Mouse (Mus musculus) heart, embryonic 10.5 days (tissue): ENCODE measurements around the gene Ldah. TPM values are rescaled to one million over a fixed set of nuclear protein-coding genes. Genes with fewer than 3 reads are reported as not detected.

Source experiments
- DNase-seq: peaks from one replicate; pipeline ENCODE4 v3.0.0-alpha.2; 2017; ENCODE audit warnings: low spot score
- H3K27ac ChIP-seq: fragments of 300-500 bp; sonication (generic); 2 replicates; pipeline ENCODE4 v1.5.1; 2016; ENCODE audit warnings: mild to moderate bottlenecking
- H3K27me3 ChIP-seq: fragments of 300-500 bp; sonication (generic); 2 replicates; pipeline ENCODE4 v1.6.1; 2016; ENCODE audit warnings: mild to moderate bottlenecking; ENCODE audit not compliant: poor library complexity, insufficient read depth, severe bottlenecking
- H3K36me3 ChIP-seq: fragments of 300-500 bp; sonication (generic); 2 replicates; pipeline ENCODE4 v1.6.1; 2016; ENCODE audit warnings: mild to moderate bottlenecking, moderate library complexity
- H3K4me1 ChIP-seq: fragments of 300-500 bp; sonication (generic); 2 replicates; pipeline ENCODE4 v1.6.1; 2016; ENCODE audit warnings: mild to moderate bottlenecking
- H3K4me3 ChIP-seq: fragments of 300-500 bp; sonication (generic); 2 replicates; pipeline ENCODE4 v1.5.1; 2016; ENCODE audit warnings: mild to moderate bottlenecking, moderate library complexity
- H3K9me3 ChIP-seq: fragments of 300-500 bp; sonication (generic); 2 replicates; pipeline ENCODE4 v1.6.1; 2016; ENCODE audit warnings: mild to moderate bottlenecking, moderate library complexity
- WGBS: fragments of 180-500 bp; shearing (Covaris S2); methylation state at CpG from one replicate; pipeline ENCODE4 v1.1.7; 2016; 5-methylcytosine and 5-hydroxymethylcytosine counted together
- polyA plus RNA-seq: library from polyadenylated mRNA; unstranded; fragments of >200 nt; fragmentation: Nextera tagmentation; extraction: Ambion mirVana; gene quantifications from 2 replicates; pipeline ENCODE4 v1.2.1, GENCODE M21; 2016

Ldah gene
- polyA plus RNA-seq, 1 experiment from 2014 or later, result 63.4 TPM

DNA sequence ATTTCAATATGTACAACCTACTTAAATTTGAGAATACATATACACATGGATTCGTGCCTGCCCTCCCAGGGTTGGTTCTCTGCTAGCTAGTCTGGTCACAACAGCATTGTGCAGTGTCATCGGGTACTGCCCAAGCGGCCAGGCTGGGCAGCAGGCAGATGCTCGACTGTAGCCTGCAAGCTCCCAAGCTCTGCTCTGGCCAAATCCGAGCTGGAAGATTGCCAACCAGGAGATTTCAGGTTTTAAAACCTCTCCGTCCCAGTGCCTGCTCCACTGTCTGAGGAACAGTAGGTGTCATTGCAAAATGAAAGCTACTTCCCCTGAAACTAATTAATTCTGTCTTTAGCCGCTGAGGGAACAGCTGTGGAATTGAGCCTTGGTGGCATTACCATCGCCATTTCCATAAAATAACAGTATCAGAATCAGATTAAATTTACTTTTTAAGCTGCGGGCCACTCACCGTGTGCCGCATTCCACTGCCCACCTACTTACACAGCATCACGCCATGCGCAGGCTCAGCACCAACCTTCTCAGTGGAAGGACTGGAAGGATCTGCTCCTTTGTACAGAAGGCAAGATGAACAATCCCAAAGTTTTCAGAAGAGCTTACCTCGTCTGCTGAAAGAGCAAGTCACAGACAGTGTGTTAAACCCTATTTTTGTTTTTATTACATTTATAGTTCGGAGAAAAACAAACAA is 83.4 kb downstream of the Ldah start:
- peaks cover 7% of the 10 kb centered on the region; the same call in 1 of the 2 replicates for H3K36me3 ChIP-seq
- H3K4me3 ChIP-seq, result no peak overlapping the region
- DNase-seq, result no peak
- no peaks in the 10 kb centered on the region for H3K9me3 ChIP-seq
- no peak overlapping the region for H3K27ac ChIP-seq
- H3K4me1 ChIP-seq, result peaks cover 3% of the 10 kb centered on the region; the same call in 1 of the 2 replicates
- WGBS, result 75% methylated on average over 15 of the region's 15 CpGs
- H3K27me3 ChIP-seq, result peaks cover 35% of the 10 kb centered on the region

DNA sequence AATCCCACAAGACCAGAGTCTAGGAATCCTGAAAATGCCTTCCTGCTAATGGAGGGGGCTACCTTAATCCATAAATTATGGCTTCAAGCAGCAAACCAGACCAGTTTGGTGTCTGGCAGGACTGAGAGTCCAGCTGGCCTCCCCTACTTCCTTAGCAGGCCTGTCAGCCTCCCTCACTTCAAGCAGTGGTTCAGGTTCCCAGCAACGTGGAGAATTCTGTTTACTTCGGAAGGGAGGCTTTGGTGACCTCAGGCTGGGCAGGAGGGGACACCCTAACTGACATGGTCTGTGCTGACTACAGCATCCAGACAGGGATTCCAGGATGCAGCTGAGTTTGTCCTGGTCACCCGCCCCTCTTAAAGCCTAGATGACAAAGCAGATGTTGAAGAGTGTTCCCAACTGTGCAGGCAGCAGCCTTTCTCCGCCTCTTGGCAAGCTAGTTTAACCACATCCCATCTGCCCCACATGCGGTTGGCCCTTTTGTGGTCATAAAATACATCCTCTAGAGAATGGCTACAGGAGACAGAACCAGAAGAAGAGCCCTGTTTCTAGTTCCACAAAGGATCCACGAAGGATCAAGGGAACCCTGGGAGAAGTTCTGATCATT is 87.5 kb downstream of the Ldah start:
- WGBS, result 56% methylated on average over 6 of the region's 6 CpGs
- no peak for DNase-seq
- peaks cover 26% of the 10 kb centered on the region for H3K4me1 ChIP-seq
- H3K27ac ChIP-seq, result no peak overlapping the region
- no peaks in the 10 kb centered on the region for H3K9me3 ChIP-seq
- H3K36me3 ChIP-seq, result no peaks in the 10 kb centered on the region
- no peak overlapping the region for H3K4me3 ChIP-seq
- H3K27me3 ChIP-seq, result peaks cover 76% of the 10 kb centered on the region

DNA sequence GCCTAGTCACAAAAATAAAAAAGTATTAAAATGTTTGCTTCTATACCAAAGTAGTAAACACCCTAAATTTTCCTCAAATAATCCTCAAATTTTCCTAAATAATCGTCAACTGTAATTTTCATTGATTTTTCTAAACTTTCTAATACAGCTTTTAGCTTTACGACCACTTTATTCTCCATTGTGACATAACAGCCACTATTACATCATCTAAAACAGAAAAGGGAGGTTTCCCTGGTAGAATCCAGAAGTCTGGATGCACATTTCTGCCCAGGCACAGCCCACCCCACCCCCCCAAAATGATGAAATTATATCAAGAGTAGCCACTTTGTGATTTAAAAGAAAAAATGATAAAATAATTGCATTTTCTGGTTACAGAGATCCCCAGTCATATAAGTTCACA is 88.2 kb downstream of the Ldah start:
- 75% methylated on average over 2 of the region's 2 CpGs for WGBS
- Histone ChIP-seq H3K36me3 (no peaks in the 10 kb centered on the region), H3K4me1 (peaks cover 26% of the 10 kb centered on the region), H3K9me3 (no peaks in the 10 kb centered on the region), H3K27me3 (peaks cover 84% of the 10 kb centered on the region), H3K27ac (no peak overlapping the region), H3K4me3 (no peak overlapping the region)
- no peak for DNase-seq

DNA sequence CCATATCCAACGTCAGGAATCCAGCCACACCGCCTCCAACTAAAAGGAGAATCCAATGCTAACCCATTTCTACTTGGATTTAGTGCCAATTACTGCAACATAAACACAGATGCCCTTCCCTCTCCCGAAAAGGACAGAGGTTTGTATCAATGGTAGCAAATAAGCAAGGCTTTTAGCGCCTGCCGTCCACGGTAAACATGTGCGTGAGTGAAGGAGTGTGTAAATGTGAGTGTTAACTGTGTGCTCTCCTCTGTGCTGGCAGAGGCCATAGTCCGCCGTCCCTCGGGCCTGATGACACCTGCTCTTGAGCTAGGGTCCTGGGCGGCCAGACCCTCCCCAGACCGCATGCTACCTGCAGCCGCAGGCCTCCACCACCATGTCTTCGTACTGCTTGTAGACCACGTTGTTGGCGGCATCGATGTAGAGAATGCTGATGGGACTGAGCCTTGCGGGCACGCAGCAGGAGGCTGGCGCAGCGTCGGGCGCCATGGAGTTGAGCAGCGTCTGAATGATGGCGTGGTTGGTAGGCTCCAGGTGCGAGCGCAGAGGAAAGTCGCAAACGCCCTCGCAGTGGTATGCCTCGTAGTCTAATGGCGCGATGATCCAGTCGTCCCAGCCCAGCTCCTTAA is 89.8 kb downstream of the Ldah start:
- Histone ChIP-seq H3K36me3 (no peaks in the 10 kb centered on the region), H3K4me1 (peaks cover 35% of the 10 kb centered on the region), H3K27me3 (peaks cover 99% of the 10 kb centered on the region), H3K27ac (0 out of 2 replicates have a peak overlapping the region, but pooled peaks have one; percentile 63), H3K4me3 (peak overlapping the region; percentile 63), H3K9me3 (no peaks in the 10 kb centered on the region)
- 7% methylated on average over 34 of the region's 34 CpGs for WGBS
- no peak for DNase-seq

DNA sequence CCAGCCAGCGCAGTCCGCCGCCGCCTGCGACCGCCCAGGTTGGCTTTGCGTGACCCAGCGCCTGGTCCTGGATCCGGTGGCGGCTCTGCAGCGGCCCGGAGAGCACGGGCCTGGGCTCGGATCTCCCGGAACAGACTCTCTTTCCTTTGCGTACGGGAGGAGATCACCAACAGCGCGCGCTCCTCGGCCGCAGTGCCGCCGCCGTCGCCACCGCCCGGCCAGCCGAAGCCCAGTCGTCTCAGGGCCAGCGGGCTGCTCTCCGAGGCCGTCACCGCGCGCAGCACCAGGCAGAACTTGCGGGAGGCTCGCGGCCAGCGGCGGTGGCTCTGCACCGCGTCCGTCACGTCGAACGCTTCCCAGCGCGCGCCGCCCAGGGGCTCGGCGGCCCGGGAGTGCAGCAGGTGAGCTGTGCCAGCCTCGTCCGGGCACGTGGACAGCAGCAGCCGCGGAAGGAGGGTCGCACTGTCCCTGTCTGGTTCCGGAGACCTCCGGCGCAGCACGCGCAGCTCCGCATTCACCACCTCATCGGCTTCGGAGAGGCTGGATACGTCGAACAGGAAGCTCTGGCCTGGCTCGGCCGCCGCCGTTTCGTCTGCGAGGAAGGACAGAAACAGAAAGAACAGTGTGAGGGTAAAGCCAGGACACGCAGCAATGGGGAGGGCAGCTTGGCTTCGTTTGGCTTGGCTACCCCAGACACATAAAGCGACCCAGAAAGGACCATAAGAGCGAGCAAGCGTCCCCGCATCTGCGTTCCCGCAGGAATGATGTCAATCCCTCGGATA is 90.6 kb downstream of the Ldah start:
- Histone ChIP-seq H3K36me3 (no peaks in the 10 kb centered on the region), H3K27ac (peak overlapping the region; percentile 63), H3K9me3 (no peaks in the 10 kb centered on the region), H3K4me1 (peaks cover 35% of the 10 kb centered on the region), H3K27me3 (peaks cover 100% of the 10 kb centered on the region), H3K4me3 (peak overlapping the region; percentile 63)
- WGBS, result 2% methylated on average over 79 of the region's 85 CpGs
- DNase-seq, result no peak

DNA sequence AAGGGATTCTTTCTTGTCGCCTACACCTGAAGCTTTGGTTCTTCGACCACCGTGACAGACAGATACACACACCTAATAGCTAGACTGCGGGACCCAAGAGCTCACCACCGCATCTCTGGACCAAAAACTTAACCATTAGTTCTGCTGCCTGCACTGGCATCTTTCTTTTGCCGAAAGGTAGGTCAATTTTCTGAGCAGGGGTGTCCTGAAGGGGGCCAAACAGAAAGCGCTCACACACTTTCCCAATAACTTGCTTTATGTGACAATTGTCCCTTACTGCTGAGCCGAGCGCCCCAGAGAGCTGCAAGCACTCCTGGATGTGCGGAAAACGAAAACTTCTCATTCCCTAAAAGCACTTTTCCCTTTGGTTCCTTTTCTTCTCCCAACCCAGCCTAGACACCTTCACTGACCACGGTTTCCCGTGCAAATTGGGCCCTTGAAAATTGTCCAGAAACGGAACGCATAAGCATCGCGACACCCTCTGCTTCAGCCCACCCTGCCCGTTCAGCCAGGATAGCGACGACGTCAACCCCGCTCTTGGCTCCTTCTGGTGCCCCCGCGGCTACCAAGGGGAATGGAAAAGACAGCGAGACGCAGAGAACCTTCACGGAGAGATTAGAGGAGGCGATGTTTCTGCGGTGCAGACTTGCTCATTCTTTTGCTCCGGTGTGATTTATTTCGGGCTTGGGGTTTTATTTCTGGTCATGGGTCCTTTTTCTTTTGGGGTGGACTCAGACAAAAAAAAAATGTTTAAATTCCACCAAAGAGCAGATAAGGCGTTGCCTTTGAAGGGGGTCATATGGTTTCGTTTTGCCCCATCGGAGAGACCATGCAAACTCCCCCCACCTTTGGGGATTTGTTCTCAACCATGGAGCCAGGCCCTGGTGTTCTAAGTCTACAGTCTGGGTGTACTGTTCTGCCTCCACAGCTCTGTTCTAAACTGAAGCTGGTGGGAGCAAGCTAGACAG is 91.5 kb downstream of the Ldah start:
- WGBS, result 9% methylated on average over 34 of the region's 34 CpGs
- Histone ChIP-seq H3K27me3 (peaks cover 100% of the 10 kb centered on the region), H3K36me3 (no peaks in the 10 kb centered on the region), H3K27ac (no peak overlapping the region), H3K4me1 (peaks cover 35% of the 10 kb centered on the region), H3K9me3 (no peaks in the 10 kb centered on the region), H3K4me3 (peak overlapping the region; percentile 63)
- no peak for DNase-seq

DNA sequence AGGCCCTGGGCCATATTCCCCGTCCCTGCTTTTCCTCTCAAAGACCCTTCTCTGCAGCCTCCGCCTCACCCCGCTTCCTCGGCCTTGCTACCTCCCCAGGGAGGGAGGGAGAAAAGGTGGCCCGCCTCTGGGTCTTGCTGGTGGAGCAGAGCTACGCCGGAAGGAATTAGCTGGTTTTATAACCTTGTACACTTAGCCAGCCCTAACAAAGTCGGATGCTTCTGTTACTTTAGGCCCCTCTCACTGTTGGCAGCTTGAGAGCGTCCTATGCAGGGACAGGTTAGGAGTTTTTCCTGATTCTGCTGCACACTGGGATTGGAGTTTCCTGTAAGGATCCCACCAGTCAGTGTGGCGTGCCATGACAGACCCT is 92.2 kb downstream of the Ldah start:
- Histone ChIP-seq H3K9me3 (no peaks in the 10 kb centered on the region), H3K27ac (no peak overlapping the region), H3K4me3 (no peak overlapping the region), H3K27me3 (peaks cover 100% of the 10 kb centered on the region), H3K36me3 (no peaks in the 10 kb centered on the region), H3K4me1 (peaks cover 35% of the 10 kb centered on the region)
- DNase-seq, result no peak
- 25% methylated on average over 10 of the region's 10 CpGs for WGBS

DNA sequence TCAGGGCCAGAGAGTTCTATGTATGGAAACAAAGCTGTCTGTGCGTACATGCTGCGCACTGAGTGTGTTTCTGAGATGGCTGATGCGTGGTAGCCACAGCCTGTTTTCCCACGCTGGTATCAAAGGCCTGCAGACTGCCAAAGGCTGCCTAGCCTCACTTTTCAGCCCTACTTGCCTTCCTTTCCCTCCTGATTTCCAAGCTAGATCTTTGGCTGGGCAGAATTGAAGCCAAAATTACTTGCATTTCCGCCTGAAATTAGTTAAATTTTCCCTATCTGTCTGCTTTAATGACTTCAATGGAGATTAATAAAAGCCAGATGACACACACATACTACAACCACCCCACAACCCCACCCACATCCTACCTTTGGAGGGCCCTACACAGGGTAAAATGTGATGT is 92.6 kb downstream of the Ldah start:
- Histone ChIP-seq H3K4me1 (peaks cover 35% of the 10 kb centered on the region), H3K27me3 (peaks cover 100% of the 10 kb centered on the region), H3K36me3 (no peaks in the 10 kb centered on the region), H3K27ac (no peak overlapping the region), H3K4me3 (no peak overlapping the region), H3K9me3 (no peaks in the 10 kb centered on the region)
- WGBS, result 35% methylated on average over 5 of the region's 5 CpGs
- DNase-seq, result no peak

DNA sequence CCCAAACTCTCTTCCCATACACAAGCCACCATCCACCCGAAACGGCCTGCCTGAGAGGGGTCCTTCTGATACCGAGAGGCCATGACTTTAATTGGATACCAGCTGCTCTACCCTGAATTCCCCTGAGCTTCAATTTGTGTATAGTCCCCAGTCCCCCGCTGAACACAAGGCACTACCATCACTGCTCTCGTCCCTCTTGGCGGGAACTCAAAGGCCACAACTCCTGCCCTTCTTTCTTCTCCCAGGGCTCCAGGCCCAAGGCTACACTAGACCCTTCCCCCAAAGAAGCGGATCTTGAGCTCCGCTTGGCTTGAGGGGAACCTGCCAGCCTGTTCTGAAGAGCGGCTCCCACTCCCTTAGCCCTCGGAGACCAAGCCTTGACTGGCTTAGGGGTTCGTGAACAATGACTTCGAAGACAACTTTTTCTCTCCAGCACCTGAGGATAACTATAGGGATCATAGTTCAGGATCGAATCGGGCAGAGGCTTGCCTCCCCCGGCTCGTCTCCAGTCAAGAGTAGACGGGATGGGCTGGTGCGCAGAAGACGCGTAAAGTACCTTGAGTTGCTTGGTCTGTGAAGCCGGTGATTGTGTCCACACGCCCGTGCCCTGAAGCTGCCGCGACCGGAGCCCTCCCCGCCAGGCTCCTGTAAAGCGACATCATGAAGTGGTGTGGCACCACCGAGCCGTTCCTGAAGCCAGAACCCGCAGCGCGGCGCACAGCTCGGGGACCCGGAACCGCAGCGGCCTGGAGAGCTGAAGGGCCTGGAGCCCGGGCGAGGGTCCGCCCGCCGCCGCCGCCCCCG is 93.3 kb downstream of the Ldah start:
- no peaks in the 10 kb centered on the region for H3K36me3 ChIP-seq
- H3K4me3 ChIP-seq, result peak overlapping the region; percentile 64
- peaks cover 100% of the 10 kb centered on the region for H3K27me3 ChIP-seq
- H3K4me1 ChIP-seq, result peaks cover 35% of the 10 kb centered on the region
- no peak overlapping the region for H3K27ac ChIP-seq
- no peaks in the 10 kb centered on the region for H3K9me3 ChIP-seq
- 4% methylated on average over 46 of the region's 46 CpGs for WGBS
- DNase-seq, result no peak

DNA sequence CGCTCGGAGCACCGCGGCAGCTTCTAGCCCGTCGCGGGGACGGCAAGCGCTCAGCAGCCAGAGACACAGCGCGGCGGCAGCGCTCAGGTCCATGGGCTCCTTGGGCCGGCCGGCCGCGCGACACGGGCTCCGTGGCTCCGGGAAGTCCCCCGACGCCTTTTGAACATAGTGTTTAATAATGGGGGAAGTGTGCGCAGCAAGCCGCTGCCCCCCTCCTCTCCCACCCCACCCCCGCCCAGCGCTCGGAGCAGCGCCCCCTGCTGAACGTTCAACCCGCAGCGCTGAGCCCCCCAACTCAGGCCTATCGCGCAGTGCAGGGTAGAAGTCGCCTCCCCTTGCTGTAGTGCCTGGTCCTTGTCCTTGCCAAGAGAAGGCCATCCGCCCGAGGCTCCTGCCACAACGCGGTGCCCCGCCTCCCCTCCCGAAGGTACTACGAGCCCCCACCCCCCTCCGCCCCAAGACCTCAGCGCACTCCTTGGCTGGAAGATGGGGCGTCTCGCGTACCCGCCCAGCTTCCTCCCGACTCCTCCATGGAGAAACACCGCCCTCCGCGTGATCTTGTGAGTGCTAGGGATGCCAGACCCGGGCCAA is 94.0 kb downstream of the Ldah start, which contains the start of gene Gdf7:
Gene Gdf7 (minus strand): TSS at position 114 of the 591 bp plus-strand sequence.
- H3K9me3 ChIP-seq, result no peaks in the 10 kb centered on the region
- no peak within 1 kb of the TSS for H3K27ac ChIP-seq
- H3K36me3 ChIP-seq, result no peaks in the 10 kb centered on the region
- WGBS, result under 1% methylated on average over 53 of the region's 53 CpGs
- peak within 1 kb of the TSS; percentile 64 for H3K4me3 ChIP-seq
- no peak for DNase-seq
- peaks cover 35% of the 10 kb centered on the region for H3K4me1 ChIP-seq
- peaks cover 92% of the 10 kb centered on the region for H3K27me3 ChIP-seq

DNA sequence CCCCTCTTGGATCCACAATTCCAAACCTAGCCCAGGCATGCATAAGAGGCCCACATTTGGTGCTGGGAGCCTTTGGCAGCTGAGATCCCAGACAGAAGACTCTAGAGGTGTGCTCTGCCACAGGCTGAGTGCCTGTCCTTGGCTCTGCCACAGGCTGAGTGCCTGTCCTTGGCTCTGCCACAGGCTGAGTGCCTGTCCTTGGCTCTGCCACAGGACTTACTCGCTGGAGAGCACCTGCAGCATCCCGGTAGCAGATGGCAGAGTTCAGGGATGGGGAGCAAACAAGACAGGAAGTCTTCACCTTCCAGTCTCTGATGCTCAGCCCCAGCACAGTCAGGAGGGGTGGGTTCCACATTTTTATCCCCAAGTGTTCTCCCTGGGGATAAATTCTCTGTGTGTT is 97.4 kb downstream of the Ldah start:
- WGBS, result 39% methylated on average over 2 of the region's 2 CpGs
- H3K9me3 ChIP-seq, result no peaks in the 10 kb centered on the region
- no peak overlapping the region for H3K4me3 ChIP-seq
- peaks cover 12% of the 10 kb centered on the region for H3K4me1 ChIP-seq
- peaks cover 72% of the 10 kb centered on the region for H3K27me3 ChIP-seq
- H3K27ac ChIP-seq, result no peak overlapping the region
- H3K36me3 ChIP-seq, result no peaks in the 10 kb centered on the region
- no peak for DNase-seq
